Mouse (Mus musculus): ENCODE data around the gene Ttc7. TPM values are rescaled to one million over a fixed set of nuclear protein-coding genes. Genes with fewer than 3 reads are reported as not detected.

Gene Ttc7
- polyA plus RNA-seq, 1 experiment = 8.8 TPM

GRCm38 (mm10) chr17:87317271-87317670 lies 34.6 kb downstream of the Ttc7 start:
- no peak for DNase-seq (ENCODE audit: low read depth)
- no peak for TF ChIP-seq CTCF (IDR thresholded peaks at IDR 0.05; ENCODE audit: borderline replicate concordance, extremely low read depth, insufficient read depth, insufficient read length)
- TF ChIP-seq POLR2A (IDR thresholded peaks at IDR 0.05; ENCODE audit: borderline replicate concordance, extremely low read depth, insufficient read depth, insufficient read length, poor library complexity, severe bottlenecking) = no peak

- no peak for DNase-seq (ENCODE audit: low read depth)
- no peak for TF ChIP-seq POLR2A (IDR thresholded peaks at IDR 0.05; ENCODE audit: borderline replicate concordance, extremely low read depth, insufficient read depth, insufficient read length, poor library complexity, severe bottlenecking)
- no peak for TF ChIP-seq CTCF (IDR thresholded peaks at IDR 0.05; ENCODE audit: borderline replicate concordance, extremely low read depth, insufficient read depth, insufficient read length)
These were observed 35.3 kb downstream of the Ttc7 start for GRCm38 (mm10) chr17:87317947-87318346.

GRCm38 (mm10) chr17:87321673-87322072 lies 39.0 kb downstream of the Ttc7 start:
- DNase-seq (ENCODE audit: low read depth) = no peak
- TF ChIP-seq POLR2A (IDR thresholded peaks at IDR 0.05; ENCODE audit: borderline replicate concordance, extremely low read depth, insufficient read depth, insufficient read length, poor library complexity, severe bottlenecking) = no peak
- peak; percentile 36; the same call in 1 of the 2 replicates for TF ChIP-seq CTCF (IDR thresholded peaks at IDR 0.05; ENCODE audit: borderline replicate concordance, extremely low read depth, insufficient read depth, insufficient read length)

- TF ChIP-seq POLR2A (IDR thresholded peaks at IDR 0.05; ENCODE audit: borderline replicate concordance, extremely low read depth, insufficient read depth, insufficient read length, poor library complexity, severe bottlenecking) (no peak), CTCF (IDR thresholded peaks at IDR 0.05; ENCODE audit: borderline replicate concordance, extremely low read depth, insufficient read depth, insufficient read length) (no peak)
- no peak for DNase-seq (ENCODE audit: low read depth)
These were observed 40.5 kb downstream of the Ttc7 start for GRCm38 (mm10) chr17:87323215-87323614.

GRCm38 (mm10) chr17:87325501-87325900 lies 42.8 kb downstream of the Ttc7 start:
- TF ChIP-seq POLR2A (IDR thresholded peaks at IDR 0.05; ENCODE audit: borderline replicate concordance, extremely low read depth, insufficient read depth, insufficient read length, poor library complexity, severe bottlenecking) = no peak
- TF ChIP-seq CTCF (IDR thresholded peaks at IDR 0.05; ENCODE audit: borderline replicate concordance, extremely low read depth, insufficient read depth, insufficient read length) = no peak
- no peak for DNase-seq (ENCODE audit: low read depth)

- DNase-seq (ENCODE audit: low read depth) = peak; percentile 90
- TF ChIP-seq POLR2A (IDR thresholded peaks at IDR 0.05; ENCODE audit: borderline replicate concordance, extremely low read depth, insufficient read depth, insufficient read length, poor library complexity, severe bottlenecking) (no peak), CTCF (IDR thresholded peaks at IDR 0.05; ENCODE audit: borderline replicate concordance, extremely low read depth, insufficient read depth, insufficient read length) (no peak)
These were observed 44.3 kb downstream of the Ttc7 start for GRCm38 (mm10) chr17:87326987-87327386.

- no peak for TF ChIP-seq CTCF (IDR thresholded peaks at IDR 0.05; ENCODE audit: borderline replicate concordance, extremely low read depth, insufficient read depth, insufficient read length)
- no peak for TF ChIP-seq POLR2A (IDR thresholded peaks at IDR 0.05; ENCODE audit: borderline replicate concordance, extremely low read depth, insufficient read depth, insufficient read length, poor library complexity, severe bottlenecking)
- DNase-seq (ENCODE audit: low read depth) = no peak
These were observed 45.0 kb downstream of the Ttc7 start for GRCm38 (mm10) chr17:87327645-87328044.

- peak; percentile 56 for DNase-seq (ENCODE audit: low read depth)
- no peak for TF ChIP-seq POLR2A (IDR thresholded peaks at IDR 0.05; ENCODE audit: borderline replicate concordance, extremely low read depth, insufficient read depth, insufficient read length, poor library complexity, severe bottlenecking)
- no peak for TF ChIP-seq CTCF (IDR thresholded peaks at IDR 0.05; ENCODE audit: borderline replicate concordance, extremely low read depth, insufficient read depth, insufficient read length)
These were observed 45.6 kb downstream of the Ttc7 start for GRCm38 (mm10) chr17:87328177-87328768.

GRCm38 (mm10) chr17:87329144-87329700 lies 46.5 kb downstream of the Ttc7 start:
- TF ChIP-seq CTCF (IDR thresholded peaks at IDR 0.05; ENCODE audit: borderline replicate concordance, extremely low read depth, insufficient read depth, insufficient read length) (no peak), POLR2A (IDR thresholded peaks at IDR 0.05; ENCODE audit: borderline replicate concordance, extremely low read depth, insufficient read depth, insufficient read length, poor library complexity, severe bottlenecking) (no peak)
- no peak for DNase-seq (ENCODE audit: low read depth)

- DNase-seq (ENCODE audit: low read depth) = peak; percentile 74
These were observed 47.7 kb downstream of the Ttc7 start for GRCm38 (mm10) chr17:87330250-87330920.

GRCm38 (mm10) chr17:87330921-87331291 lies 48.2 kb downstream of the Ttc7 start:
- peak; percentile 77 for DNase-seq (ENCODE audit: low read depth)
- no peak for TF ChIP-seq POLR2A (IDR thresholded peaks at IDR 0.05; ENCODE audit: borderline replicate concordance, extremely low read depth, insufficient read depth, insufficient read length, poor library complexity, severe bottlenecking)
- TF ChIP-seq CTCF (IDR thresholded peaks at IDR 0.05; ENCODE audit: borderline replicate concordance, extremely low read depth, insufficient read depth, insufficient read length) = no peak

More at GRCm38 (mm10) chr17:87330250-87330920, 47.7 kb downstream of the Ttc7 start:
- TF ChIP-seq CTCF (IDR thresholded peaks at IDR 0.05; ENCODE audit: borderline replicate concordance, extremely low read depth, insufficient read depth, insufficient read length) (no peak), POLR2A (IDR thresholded peaks at IDR 0.05; ENCODE audit: borderline replicate concordance, extremely low read depth, insufficient read depth, insufficient read length, poor library complexity, severe bottlenecking) (no peak)

Data from brain, embryonic 14.5 days (tissue).